Mouse (Mus musculus) embryonic fibroblast, embryonic 13.5 days (primary cell): Measurements from ENCODE around the gene Crocc.

Experiments
- CTCF ChIP-seq: IDR thresholded peaks from 2 replicates; pipeline ENCODE4 v1.5.1; 2011; ENCODE audit warnings: mild to moderate bottlenecking, control low read depth, low read length, moderate library complexity, borderline replicate concordance; ENCODE audit not compliant: insufficient read depth
- POLR2A ChIP-seq: IDR thresholded peaks from 2 replicates; pipeline ENCODE4 v1.6.1; 2011; ENCODE audit warnings: low read depth, mild to moderate bottlenecking, control low read depth, low read length, moderate library complexity

DNA sequence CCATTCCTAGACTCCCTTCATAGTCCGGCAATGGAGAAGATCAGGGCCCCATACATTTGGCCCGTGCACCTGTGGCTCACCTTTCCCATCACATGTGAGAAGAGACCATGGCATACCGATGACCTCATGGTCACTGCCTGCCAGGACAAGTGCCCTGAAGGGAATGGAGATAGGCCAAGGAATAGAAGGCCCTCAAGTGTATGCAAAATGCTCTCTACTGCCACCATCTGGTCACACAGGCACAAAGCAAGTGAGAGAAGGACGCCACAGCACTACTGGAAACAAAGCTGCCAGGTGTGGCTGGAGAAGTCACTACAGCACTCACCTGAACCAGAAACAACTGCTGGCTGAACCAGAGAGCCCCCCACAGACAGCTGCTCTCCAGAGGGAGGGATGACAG is 9.4 kb upstream of the Crocc start:
- TF ChIP-seq CTCF (peak; percentile 79; the same call in 1 of the 2 replicates), POLR2A (no peak)
